Mouse (Mus musculus) mouse embryonic stem cell (cell line): ENCODE measurements at regions not wholly inside any gene's neighbourhood (a gene's known extent, or its start where the extent isn't known, plus 50 kb on each side); places are given as distances from the start of the nearest gene placed in this dataset.

Experiments
- in situ Hi-C, 2 experiments: fragments of 300-500 bp; cut with MboI; formaldehyde crosslinking; loops; 1 replicate in 1 of 2; 3 replicates in 1 of 2; pipeline ENCODE4 v1.14.3; 2019 to 2020; ENCODE audit warnings: low sequenced_read_pairs in 2 of 2, low pct_unique_long_range_greater_than_20kb in 1 of 2, mixed read lengths in 1 of 2; ENCODE audit not compliant: unreplicated experiment in 1 of 2

DNA sequence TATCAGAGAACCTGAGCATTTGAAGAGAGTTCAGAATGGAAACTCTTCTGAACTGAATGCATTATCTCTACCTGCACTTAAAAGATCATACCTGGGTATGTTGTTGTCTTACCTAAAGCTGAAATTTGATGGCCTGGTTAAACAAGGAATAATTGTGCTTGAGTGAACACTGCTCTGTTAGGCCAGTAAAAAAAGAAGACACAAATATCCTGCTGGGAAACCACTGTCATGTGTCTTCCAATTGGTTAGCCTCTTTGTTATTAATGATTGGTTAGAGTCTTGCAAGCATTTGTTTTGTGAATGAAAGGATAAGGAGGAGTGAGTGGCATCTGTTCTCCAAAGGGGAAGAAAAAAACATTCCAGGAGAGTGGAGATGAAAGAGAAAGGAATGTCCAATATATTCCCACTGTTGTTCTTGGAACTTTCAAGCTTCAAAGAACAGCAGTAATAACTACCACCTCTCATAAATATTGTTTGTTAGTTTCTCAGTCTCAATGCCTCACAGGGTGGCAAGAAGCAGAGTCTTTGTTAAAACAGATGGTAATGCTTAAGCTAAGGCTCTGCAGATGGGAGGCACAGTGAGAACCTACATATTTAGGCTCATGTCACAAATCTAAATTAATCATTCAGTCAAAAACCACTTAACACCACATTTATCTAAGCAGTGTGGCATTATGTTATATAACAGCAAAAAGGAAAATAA is 165.5 kb downstream of the Dsel start:
- in situ Hi-C loops: no loop called here

- in situ Hi-C loops: loop anchor here (25.0 kb wide), 2 partner anchors 151 to 726 kb away; no protein-coding TSS in a partner anchor
Measured at GRCm38 (mm10) chr1:111660950-111661349, 203.8 kb downstream of the Dsel start.

GRCm38 (mm10) chr1:111660099-111660670 is 204.5 kb downstream of the Dsel start:
- in situ Hi-C loops: loop anchor here (25.0 kb wide), 2 partner anchors 152 to 727 kb away; no protein-coding TSS in a partner anchor

DNA sequence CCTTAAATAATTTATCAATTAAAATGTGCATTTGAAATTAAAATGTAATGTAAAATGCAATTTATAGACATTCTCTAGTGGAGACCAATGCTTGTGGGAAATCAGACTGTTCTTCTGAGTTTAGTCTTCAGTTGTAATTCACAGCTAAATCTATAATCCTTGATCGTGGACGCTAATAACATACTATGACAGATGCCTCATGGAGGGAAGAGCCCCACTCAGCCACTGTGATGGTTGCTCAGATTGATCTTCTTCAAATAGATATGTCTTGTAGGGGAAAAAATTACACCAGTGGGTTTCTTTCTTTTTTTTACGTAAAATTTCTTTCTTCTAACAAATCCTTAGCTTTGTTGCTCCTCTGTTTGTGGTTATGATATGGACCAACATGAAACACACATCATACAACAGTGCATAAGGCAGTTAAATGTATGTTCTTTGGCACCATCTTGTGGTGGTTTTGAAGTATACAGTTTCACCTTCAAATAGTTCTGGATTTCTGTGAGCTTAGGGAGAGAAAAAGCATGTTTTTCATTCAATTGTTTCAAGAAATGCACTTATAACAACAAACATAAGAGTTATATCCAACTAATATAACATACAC is 230.8 kb downstream of the Dsel start:
- in situ Hi-C loops: no loop called here
